Mouse (Mus musculus): ENCODE results near the gene Olfr544. TPM values are rescaled to one million over a fixed set of nuclear protein-coding genes. Genes with fewer than 3 reads are reported as not detected.

Gene Olfr544
- polyA plus RNA-seq, 1 experiment from 2014 or later = 0.10 TPM

DNA sequence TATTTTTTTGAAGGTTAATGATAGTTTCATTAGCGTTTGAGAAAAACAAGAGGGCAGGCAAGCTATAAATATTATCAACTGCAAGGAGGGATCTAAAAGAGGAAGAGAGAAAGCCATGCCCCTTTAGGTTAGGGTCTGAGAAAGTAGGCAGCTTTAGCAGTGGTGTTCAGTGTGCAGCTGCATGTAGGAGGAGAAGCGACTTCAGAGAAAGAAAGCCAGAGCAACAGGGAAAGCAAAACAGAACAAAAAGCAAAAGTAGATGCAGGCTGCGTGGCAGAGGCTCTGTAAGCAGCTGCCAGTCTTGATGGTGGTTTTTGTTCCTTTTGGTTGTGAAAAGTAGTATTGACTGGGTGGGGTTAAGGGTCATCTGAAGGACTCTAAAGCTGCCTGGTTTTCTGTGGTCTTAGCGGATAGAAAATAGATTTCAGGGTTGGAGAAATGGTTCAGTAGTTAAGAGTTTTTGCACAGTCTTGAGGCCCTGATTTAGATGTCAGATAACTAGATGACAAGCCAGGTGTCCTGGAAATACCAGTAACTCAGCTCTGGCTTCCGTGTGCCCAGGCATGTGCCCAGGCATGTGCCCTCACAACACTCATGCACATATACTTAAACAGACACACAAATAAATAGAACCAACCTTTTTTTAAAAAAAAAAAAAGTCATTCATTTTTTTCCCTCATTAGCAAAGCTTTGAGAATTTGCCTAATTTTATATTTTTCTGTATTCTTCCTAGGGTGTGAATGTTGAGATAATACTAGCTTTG, 29.3 kb downstream of the Olfr544 start:
- Histone ChIP-seq H3K9me3 (no peaks in the 10 kb centered on the region), H3K36me3 (peaks cover 99% of the 10 kb centered on the region), H3K27ac (no peak overlapping the region), H3K4me3 (no peak overlapping the region), H3K4me1 (replicated peaks) (no peaks in the 10 kb centered on the region), H3K27me3 (ENCODE audit: insufficient read depth, poor library complexity, severe bottlenecking) (no peaks in the 10 kb centered on the region)
- WGBS = 77% methylated on average over 5 of the region's 5 CpGs
- no peak for DNase-seq (ENCODE audit: low spot score)

- no peak overlapping the region for H3K27ac ChIP-seq
- H3K36me3 ChIP-seq = peaks cover 80% of the 10 kb centered on the region
- H3K4me1 ChIP-seq (replicated peaks) = peaks cover 18% of the 10 kb centered on the region
- WGBS = 94% methylated on average over 9 of the region's 9 CpGs
- no peak overlapping the region for H3K4me3 ChIP-seq
- no peak for DNase-seq (ENCODE audit: low spot score)
- H3K9me3 ChIP-seq = no peaks in the 10 kb centered on the region
- no peaks in the 10 kb centered on the region for H3K27me3 ChIP-seq (ENCODE audit: insufficient read depth, poor library complexity, severe bottlenecking)
These were observed 41.7 kb downstream of the Olfr544 start for GRCm38 (mm10) chr7:102446438-102446837.

DNA sequence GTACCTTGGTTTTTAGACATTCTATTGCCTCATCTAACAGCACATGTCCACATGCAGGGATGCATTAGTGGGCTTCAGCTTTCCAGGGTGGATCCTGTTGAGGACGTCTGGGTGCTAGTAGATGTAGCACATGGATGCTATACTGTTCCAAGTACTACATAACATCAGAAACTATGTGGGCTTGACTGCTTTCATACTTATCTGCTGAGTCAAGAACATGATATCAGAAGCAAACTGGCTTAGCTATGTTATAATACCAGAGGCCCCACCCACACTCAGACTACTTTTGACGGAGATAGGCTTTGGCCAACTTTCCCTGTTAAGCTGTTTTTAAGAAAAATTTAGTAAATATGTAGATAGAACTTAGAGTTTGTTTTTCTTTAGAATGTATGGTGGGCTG, 43.8 kb downstream of the Olfr544 start:
- H3K27me3 ChIP-seq (ENCODE audit: insufficient read depth, poor library complexity, severe bottlenecking) = peaks cover 6% of the 10 kb centered on the region
- peaks cover 58% of the 10 kb centered on the region for H3K36me3 ChIP-seq
- H3K9me3 ChIP-seq = no peaks in the 10 kb centered on the region
- H3K4me1 ChIP-seq (replicated peaks) = peaks cover 18% of the 10 kb centered on the region
- no peak overlapping the region for H3K27ac ChIP-seq
- WGBS = 89% methylated on average over 2 of the region's 2 CpGs
- H3K4me3 ChIP-seq = peak overlapping the region; percentile 90; the same call in 1 of the 2 replicates
- no peak for DNase-seq (ENCODE audit: low spot score)

DNA sequence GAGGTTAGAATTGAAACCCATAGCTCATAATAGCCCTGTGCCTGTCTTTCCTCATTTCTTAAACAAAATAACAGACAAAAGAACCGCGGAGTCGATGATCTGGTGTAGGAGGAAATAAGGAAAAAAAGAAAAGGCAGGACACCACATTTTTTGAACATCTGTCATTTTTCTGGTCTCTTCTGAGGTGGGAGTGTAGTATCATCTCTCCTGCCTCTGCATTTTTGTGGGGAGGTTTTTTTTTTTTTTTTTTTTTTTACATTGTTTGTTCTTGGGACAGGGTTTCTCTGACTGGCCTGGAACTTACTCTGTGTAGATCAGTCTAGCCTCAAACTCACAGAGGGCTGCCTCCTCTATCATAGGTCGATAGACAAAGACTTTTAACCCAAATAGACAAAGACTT, 45.7 kb downstream of the Olfr544 start:
- Histone ChIP-seq H3K4me3 (peak overlapping the region; percentile 90), H3K27me3 (ENCODE audit: insufficient read depth, poor library complexity, severe bottlenecking) (peaks cover 13% of the 10 kb centered on the region), H3K4me1 (replicated peaks) (peaks cover 18% of the 10 kb centered on the region), H3K36me3 (peaks cover 39% of the 10 kb centered on the region), H3K9me3 (no peaks in the 10 kb centered on the region), H3K27ac (peak overlapping the region; percentile 97)
- no peak for DNase-seq (ENCODE audit: low spot score)
- WGBS = 4% methylated on average over 4 of the region's 4 CpGs

DNA sequence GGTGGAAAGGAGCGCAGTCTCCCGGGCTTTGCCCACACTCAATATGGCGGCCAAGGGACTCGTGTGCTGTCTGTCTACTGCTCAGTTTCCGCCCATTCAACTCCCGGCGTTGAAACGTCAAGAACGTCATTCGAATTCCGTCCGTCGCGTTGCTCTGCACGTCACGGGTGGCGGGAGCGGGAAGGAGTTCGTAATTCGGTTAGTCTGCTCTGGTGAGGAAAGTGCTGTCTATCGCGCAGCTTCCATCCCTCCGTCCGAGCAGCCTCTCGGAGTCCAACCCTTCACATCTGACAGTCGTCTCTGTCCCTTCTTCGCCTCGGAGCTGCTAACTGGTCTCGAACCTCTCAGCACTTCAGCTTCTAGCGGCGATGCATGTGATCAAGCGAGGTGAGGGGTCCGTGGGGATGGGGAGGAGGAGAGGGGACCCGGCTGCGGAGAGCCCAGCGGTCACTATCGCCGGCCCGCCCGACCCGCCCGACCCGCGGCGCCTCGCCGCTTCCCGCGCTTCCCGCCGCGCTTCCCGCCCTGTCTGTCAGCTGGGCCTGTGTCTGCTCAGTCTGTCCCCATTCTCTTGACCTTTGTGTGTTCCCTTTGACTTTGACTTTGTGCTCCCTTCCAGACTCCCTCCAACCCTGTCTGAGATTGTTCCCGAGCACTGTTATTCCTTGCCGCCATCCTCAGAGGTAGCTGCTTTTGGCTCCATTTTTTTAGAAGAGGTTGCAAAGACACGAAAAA, 46.3 kb downstream of the Olfr544 start, which contains the start of gene Rrm1:
TSS of gene Rrm1 (plus strand) at position 39 of the 735 bp plus-strand sequence.
- H3K36me3 ChIP-seq = peaks cover 33% of the 10 kb centered on the region
- peak within 1 kb of the TSS; percentile 97 for H3K27ac ChIP-seq
- no peaks in the 10 kb centered on the region for H3K9me3 ChIP-seq
- WGBS = under 1% methylated on average over 56 of the region's 56 CpGs
- peak within 1 kb of the TSS; percentile 90 for H3K4me3 ChIP-seq
- peaks cover 19% of the 10 kb centered on the region for H3K27me3 ChIP-seq (ENCODE audit: insufficient read depth, poor library complexity, severe bottlenecking)
- peaks cover 18% of the 10 kb centered on the region for H3K4me1 ChIP-seq (replicated peaks)
- peak; percentile 96 for DNase-seq (ENCODE audit: low spot score)

- H3K27ac ChIP-seq = peak overlapping the region; percentile 97
These were observed 47.1 kb downstream of the Olfr544 start for GRCm38 (mm10) chr7:102440822-102441656.

GRCm38 (mm10) chr7:102434344-102434743, 53.8 kb downstream of the Olfr544 start:
- Histone ChIP-seq H3K27ac (no peak overlapping the region), H3K4me3 (no peak overlapping the region), H3K36me3 (peaks cover 9% of the 10 kb centered on the region; the same call in 1 of the 2 replicates), H3K4me1 (replicated peaks) (no peaks in the 10 kb centered on the region), H3K27me3 (ENCODE audit: insufficient read depth, poor library complexity, severe bottlenecking) (peaks cover 14% of the 10 kb centered on the region), H3K9me3 (no peaks in the 10 kb centered on the region)
- no peak for DNase-seq (ENCODE audit: low spot score)
- 82% methylated on average over 2 of the region's 2 CpGs for WGBS

More at GRCm38 (mm10) chr7:102440822-102441656, 47.1 kb downstream of the Olfr544 start:
- Histone ChIP-seq H3K4me3 (peak overlapping the region; percentile 90), H3K4me1 (replicated peaks) (peaks cover 18% of the 10 kb centered on the region), H3K9me3 (no peaks in the 10 kb centered on the region), H3K27me3 (ENCODE audit: insufficient read depth, poor library complexity, severe bottlenecking) (peaks cover 20% of the 10 kb centered on the region), H3K36me3 (peaks cover 26% of the 10 kb centered on the region)
- peak; percentile 11 for DNase-seq (ENCODE audit: low spot score)
- 54% methylated on average over 15 of the region's 15 CpGs for WGBS

Other genes with a start within 250 kb of the Olfr544 start
- gene Rhog, start 232.3 kb downstream of the Olfr544 start, polyA plus RNA-seq (2016; fragmentation: Nextera tagmentation; extraction: Ambion mirVana) = 34.3 and 41.3 TPM in 2 replicates
- 8.9 and 13.5 TPM in 2 replicates for gene Stim1, start 220.5 kb downstream of the Olfr544 start, polyA plus RNA-seq (2016; fragmentation: Nextera tagmentation; extraction: Ambion mirVana)
- 213 and 259 TPM in 2 replicates for gene Rrm1, start 46.6 kb downstream of the Olfr544 start, polyA plus RNA-seq (2016; fragmentation: Nextera tagmentation; extraction: Ambion mirVana)
- 0.40 and 0.67 TPM in 2 replicates for gene Olfr543, start 6.6 kb downstream of the Olfr544 start, polyA plus RNA-seq (2016; fragmentation: Nextera tagmentation; extraction: Ambion mirVana)
- 0.11 and 0.29 TPM in 2 replicates for gene Olfr545, start 11.3 kb upstream of the Olfr544 start, polyA plus RNA-seq (2016; fragmentation: Nextera tagmentation; extraction: Ambion mirVana)
- gene Olfr547, start 46.4 kb upstream of the Olfr544 start, polyA plus RNA-seq (2016; fragmentation: Nextera tagmentation; extraction: Ambion mirVana) = not detected in 2 replicates
- gene Olfr548-ps1, start 52.6 kb upstream of the Olfr544 start, polyA plus RNA-seq (2016; fragmentation: Nextera tagmentation; extraction: Ambion mirVana) = not detected in 2 replicates
- not detected in 2 replicates for gene Olfr549, start 61.6 kb upstream of the Olfr544 start, polyA plus RNA-seq (2016; fragmentation: Nextera tagmentation; extraction: Ambion mirVana)
- 0.37 and 0.42 TPM in 2 replicates for gene Trim21, start 77.2 kb upstream of the Olfr544 start, polyA plus RNA-seq (2016; fragmentation: Nextera tagmentation; extraction: Ambion mirVana)
- gene Olfr550, start 83.1 kb upstream of the Olfr544 start, polyA plus RNA-seq (2016; fragmentation: Nextera tagmentation; extraction: Ambion mirVana) = not detected in 2 replicates
- gene Olfr551, start 103.6 kb upstream of the Olfr544 start, polyA plus RNA-seq (2016; fragmentation: Nextera tagmentation; extraction: Ambion mirVana) = not detected in 2 replicates
- not detected in 2 replicates for gene Olfr552, start 109.5 kb upstream of the Olfr544 start, polyA plus RNA-seq (2016; fragmentation: Nextera tagmentation; extraction: Ambion mirVana)
- gene Olfr553, start 129.9 kb upstream of the Olfr544 start, polyA plus RNA-seq (2016; fragmentation: Nextera tagmentation; extraction: Ambion mirVana) = not detected in 2 replicates
- not detected in 2 replicates for gene Olfr554, start 150.1 kb upstream of the Olfr544 start, polyA plus RNA-seq (2016; fragmentation: Nextera tagmentation; extraction: Ambion mirVana)
- gene Olfr555, start 170.5 kb upstream of the Olfr544 start, polyA plus RNA-seq (2016; fragmentation: Nextera tagmentation; extraction: Ambion mirVana) = not detected in 2 replicates
- not detected in 2 replicates for gene Olfr556, start 176.6 kb upstream of the Olfr544 start, polyA plus RNA-seq (2016; fragmentation: Nextera tagmentation; extraction: Ambion mirVana)
- gene Trim68, start 199.0 kb upstream of the Olfr544 start, polyA plus RNA-seq (2016; fragmentation: Nextera tagmentation; extraction: Ambion mirVana) = 9.6 and 9.9 TPM in 2 replicates
- gene Olfr557, start 207.6 kb upstream of the Olfr544 start, polyA plus RNA-seq (2016; fragmentation: Nextera tagmentation; extraction: Ambion mirVana) = not detected in 2 replicates
- gene Olfr558, start 213.9 kb upstream of the Olfr544 start, polyA plus RNA-seq (2016; fragmentation: Nextera tagmentation; extraction: Ambion mirVana) = 0.06 and 0.10 TPM in 2 replicates
- gene Olfr33, start 230.8 kb upstream of the Olfr544 start, polyA plus RNA-seq (2016; fragmentation: Nextera tagmentation; extraction: Ambion mirVana) = not detected in 2 replicates
- not detected in 2 replicates for gene Olfr559, start 239.2 kb upstream of the Olfr544 start, polyA plus RNA-seq (2016; fragmentation: Nextera tagmentation; extraction: Ambion mirVana)

All from hindbrain, embryonic 10.5 days (tissue).